Mouse (Mus musculus) olfactory bulb, adult 2 months (tissue): ENCODE results near the gene Washc3.

ENCODE experiments used
- CTCF ChIP-seq: fragments of 200-500 bp; IDR thresholded peaks from 2 replicates; pipeline ENCODE4 v1.5.1; 2012; ENCODE audit warnings: low read depth, mild to moderate bottlenecking, low read length, moderate library complexity; ENCODE audit not compliant: insufficient read depth
- POLR2A ChIP-seq: fragments of 200-500 bp; IDR thresholded peaks from 2 replicates; pipeline ENCODE4 v1.6.1; 2012; ENCODE audit warnings: mild to moderate bottlenecking, low read depth, low read length, moderate library complexity; ENCODE audit not compliant: insufficient read depth

DNA sequence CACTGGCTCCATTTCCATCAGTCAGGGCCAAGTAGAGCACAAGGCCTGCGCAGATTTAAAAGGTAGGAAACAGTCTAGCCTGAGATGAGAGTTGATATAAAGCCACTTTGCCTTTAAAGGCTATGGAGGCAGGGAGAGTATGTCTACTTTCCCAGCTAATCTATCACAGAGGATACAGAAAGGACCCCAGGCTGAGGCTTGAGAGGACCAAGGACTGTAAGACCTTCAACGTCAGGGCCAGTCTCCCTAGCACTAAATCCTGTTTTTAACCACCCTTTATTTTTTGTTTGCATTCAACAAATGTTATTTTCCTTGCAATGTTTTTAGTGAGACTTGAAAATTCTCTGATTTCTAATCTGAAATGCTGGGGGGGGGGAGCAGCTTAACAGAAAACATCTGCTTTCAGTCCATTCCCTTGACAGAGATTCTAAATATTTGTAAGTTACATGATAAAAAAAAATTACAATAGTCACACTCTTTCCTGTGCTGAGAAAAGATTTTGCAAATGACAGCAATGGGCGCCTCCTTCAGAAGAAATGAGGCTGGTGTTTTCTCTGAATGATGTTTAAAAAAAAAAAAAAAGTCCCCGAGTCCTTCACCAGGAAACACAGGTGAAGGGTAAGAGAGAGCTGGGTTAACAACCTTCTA, 83.6 kb downstream of the Washc3 start:
- no peak for TF ChIP-seq CTCF
- TF ChIP-seq POLR2A, result no peak
